13 mouse cellular contexts compared by ENCODE assay signal in the genomic region with DNA sequence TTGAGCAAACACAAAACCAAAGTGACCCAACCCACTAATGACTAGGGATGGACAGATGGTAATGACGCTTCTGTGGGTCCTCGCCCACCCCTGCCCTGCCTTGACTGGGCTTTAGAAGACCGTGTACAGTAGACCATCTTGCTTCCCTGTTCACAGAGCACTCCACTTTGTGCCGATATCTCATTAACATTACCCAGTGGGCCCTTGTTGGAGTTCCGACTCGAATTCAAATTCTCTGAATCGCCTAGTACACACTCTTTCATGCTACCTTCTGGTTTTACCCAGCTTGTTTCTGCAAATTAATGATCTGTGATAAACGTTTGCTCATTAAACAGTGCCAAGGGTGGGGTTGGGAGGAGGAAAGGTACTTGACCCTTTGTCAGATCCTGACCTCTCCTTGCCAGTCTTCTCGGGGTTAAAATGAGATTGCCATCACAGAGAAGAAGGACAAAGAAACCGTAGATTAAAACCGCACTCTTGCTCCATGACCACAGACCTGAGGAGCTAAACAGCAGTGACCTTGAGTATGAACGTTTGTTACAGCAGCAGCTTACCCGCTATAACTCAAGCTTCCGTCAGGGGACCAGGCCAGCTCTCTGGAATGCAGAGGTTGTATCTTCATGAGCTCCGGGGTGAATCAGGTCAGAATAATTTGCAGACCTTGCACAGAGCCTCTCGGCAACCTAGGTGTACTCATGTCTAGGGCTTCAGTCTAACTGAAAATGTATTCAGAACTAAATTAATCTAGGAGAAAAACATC.
A peak's percentile ranks its signal among the peaks of the same experiment; 100 is the strongest.
DNase-seq lines count a peak whose midpoint lies in the region; ATAC-seq and TF ChIP-seq lines count a peak whose summit lies in the region.
"Had no signal": no experiment of that assay in that cellular context is flagged by ENCODE, and none has a peak within 500 bp of the region (broad histone marks: within the 10 kb centered on the region; RNA-seq: fewer than 3 reads in every experiment).

No protein-coding gene starts in this region.

- no peak overlapping the region for H3K4me3 ChIP-seq in embryonic facial prominence, embryonic 11.5 days (ENCODE audit: low read depth, low read length)
- no peak overlapping the region for H3K4me3 ChIP-seq in hindbrain, embryonic 12.5 days
- H3K4me3 ChIP-seq in midbrain, embryonic 14.5 days (replicated peaks; ENCODE audit: low read depth, low read length), result 0 out of 2 replicates have a peak overlapping the region, but pooled peaks have one; percentile 8
- no peak overlapping the region for H3K4me3 ChIP-seq in liver, embryonic 12.5 days
- H3K4me3 ChIP-seq: liver, embryonic 15.5 days had no signal

- no peak overlapping the region; the same call in 1 of the 2 replicates for H3K9ac ChIP-seq in embryonic facial prominence, embryonic 11.5 days (replicated peaks; ENCODE audit: low read length)
- no peak overlapping the region for H3K9ac ChIP-seq in hindbrain, embryonic 12.5 days
- peak overlapping the region; percentile 38; the same call in 1 of the 2 replicates for H3K9ac ChIP-seq in midbrain, embryonic 14.5 days (replicated peaks; ENCODE audit: low read length)
- H3K9ac ChIP-seq in liver, embryonic 12.5 days, result no peak overlapping the region
- H3K9ac ChIP-seq: liver, embryonic 15.5 days had no signal

- WGBS in embryonic facial prominence, embryonic 11.5 days, result 77% methylated on average over 16 of the region's 16 CpGs
- 41% methylated on average over 16 of the region's 16 CpGs for WGBS in hindbrain, embryonic 12.5 days
- WGBS in midbrain, embryonic 14.5 days, result 31% methylated on average over 16 of the region's 16 CpGs
- WGBS in liver, embryonic 12.5 days (ENCODE audit: insufficient replicate concordance), result 62% methylated on average over 16 of the region's 16 CpGs

- DNase-seq in brain, embryonic 14.5 days (ENCODE audit: low read depth), result peak; percentile 52
- no peak for DNase-seq in embryonic facial prominence, embryonic 11.5 days (ENCODE audit: low spot score)
- peak; percentile 65 for DNase-seq in midbrain, embryonic 14.5 days
- no peak for DNase-seq in adrenal gland, adult 2 months
- DNase-seq in layer of hippocampus, adult 9-10 months (ENCODE audit: low spot score), result no peak
- no peak for DNase-seq in layer of hippocampus, postnatal 36 days
- DNase-seq: B cell, adult 2 months; cerebellum, adult 8-10 months; heart, postnatal 10 days; kidney, adult 11 months had no signal

- TF ChIP-seq CTCF in brain, embryonic 14.5 days (IDR thresholded peaks at IDR 0.05; ENCODE audit: borderline replicate concordance, extremely low read depth, insufficient read depth, insufficient read length), result no peak

- TF ChIP-seq POLR2A in brain, embryonic 14.5 days (IDR thresholded peaks at IDR 0.05; ENCODE audit: borderline replicate concordance, extremely low read depth, insufficient read depth, insufficient read length, poor library complexity, severe bottlenecking), result no peak

- ATAC-seq in embryonic facial prominence, embryonic 11.5 days (replicated peaks; ENCODE audit: insufficient number of reproducible peaks, low FRiP score, low TSS enrichment, low read depth), result 0 out of 2 replicates have a peak, but pooled peaks have one; percentile 18
- peak; percentile 62 for ATAC-seq in hindbrain, embryonic 12.5 days (ENCODE audit: low FRiP score)
- peak; percentile 62 for ATAC-seq in midbrain, embryonic 14.5 days (ENCODE audit: low FRiP score, low TSS enrichment)
- no peak for ATAC-seq in liver, embryonic 12.5 days

- H3K4me2 ChIP-seq in embryonic facial prominence, embryonic 11.5 days (ENCODE audit: low read depth, low read length), result no peak overlapping the region
- H3K4me2 ChIP-seq in hindbrain, embryonic 12.5 days (replicated peaks), result peak overlapping the region; percentile 31
- H3K4me2 ChIP-seq in midbrain, embryonic 14.5 days (ENCODE audit: low read length), result peak overlapping the region; percentile 51
- H3K4me2 ChIP-seq in liver, embryonic 12.5 days, result no peak overlapping the region
- H3K4me2 ChIP-seq: liver, embryonic 15.5 days had no signal

- no peaks in the 10 kb centered on the region for H3K4me1 ChIP-seq in embryonic facial prominence, embryonic 11.5 days (ENCODE audit: control insufficient read depth, insufficient read depth, low read length)
- H3K4me1 ChIP-seq in hindbrain, embryonic 12.5 days, result peaks cover 23% of the 10 kb centered on the region
- H3K4me1 ChIP-seq in midbrain, embryonic 14.5 days (ENCODE audit: control insufficient read depth, insufficient read depth, low read length), result peaks cover 36% of the 10 kb centered on the region
- no peaks in the 10 kb centered on the region for H3K4me1 ChIP-seq in liver, embryonic 12.5 days
- H3K4me1 ChIP-seq: liver, embryonic 15.5 days had no signal

- H3K9me3 ChIP-seq in embryonic facial prominence, embryonic 11.5 days (replicated peaks; ENCODE audit: control insufficient read depth, low read length), result no peaks in the 10 kb centered on the region
- no peaks in the 10 kb centered on the region for H3K9me3 ChIP-seq in hindbrain, embryonic 12.5 days (replicated peaks)
- H3K9me3 ChIP-seq in midbrain, embryonic 14.5 days (ENCODE audit: control insufficient read depth, low read length), result no peaks in the 10 kb centered on the region
- no peaks in the 10 kb centered on the region for H3K9me3 ChIP-seq in liver, embryonic 12.5 days (replicated peaks)
- H3K9me3 ChIP-seq: liver, embryonic 15.5 days had no signal

- no peak overlapping the region for H3K27ac ChIP-seq in embryonic facial prominence, embryonic 11.5 days (replicated peaks; ENCODE audit: low read depth, low read length)
- H3K27ac ChIP-seq in hindbrain, embryonic 12.5 days, result peak overlapping the region; percentile 90
- H3K27ac ChIP-seq in midbrain, embryonic 14.5 days (replicated peaks; ENCODE audit: low read depth, low read length), result peak overlapping the region; percentile 96
- H3K27ac ChIP-seq in liver, embryonic 12.5 days, result no peak overlapping the region
- H3K27ac ChIP-seq: liver, embryonic 15.5 days had no signal

- no peaks in the 10 kb centered on the region for H3K36me3 ChIP-seq in embryonic facial prominence, embryonic 11.5 days (replicated peaks; ENCODE audit: control insufficient read depth, insufficient read depth, low read depth, low read length)
- no peaks in the 10 kb centered on the region for H3K36me3 ChIP-seq in hindbrain, embryonic 12.5 days
- H3K36me3 ChIP-seq in midbrain, embryonic 14.5 days (ENCODE audit: control insufficient read depth, insufficient read depth, low read length), result no peaks in the 10 kb centered on the region
- no peaks in the 10 kb centered on the region for H3K36me3 ChIP-seq in liver, embryonic 12.5 days
- H3K36me3 ChIP-seq: liver, embryonic 15.5 days had no signal

- no peaks in the 10 kb centered on the region for H3K27me3 ChIP-seq in embryonic facial prominence, embryonic 11.5 days (ENCODE audit: control insufficient read depth, insufficient read depth, low read length)
- no peaks in the 10 kb centered on the region for H3K27me3 ChIP-seq in hindbrain, embryonic 12.5 days
- H3K27me3 ChIP-seq in midbrain, embryonic 14.5 days (ENCODE audit: control insufficient read depth, insufficient read depth, low read length), result no peaks in the 10 kb centered on the region
- H3K27me3 ChIP-seq in liver, embryonic 12.5 days (replicated peaks), result no peaks in the 10 kb centered on the region
- H3K27me3 ChIP-seq: liver, embryonic 15.5 days had no signal

Comparison
In these comparisons a context has a peak if more than half of its experiments do, and no peak if none do; other contexts are left out.
1. DNase-seq: peak in brain, embryonic 14.5 days (single experiment) and midbrain, embryonic 14.5 days (single experiment); none in embryonic facial prominence, embryonic 11.5 days (single experiment), adrenal gland, adult 2 months (single experiment), layer of hippocampus, adult 9-10 months (single experiment) and layer of hippocampus, postnatal 36 days (0 of 2).
2. H3K27ac ChIP-seq: peak in hindbrain, embryonic 12.5 days (single experiment) and midbrain, embryonic 14.5 days (single experiment); none in embryonic facial prominence, embryonic 11.5 days (single experiment) and liver, embryonic 12.5 days (single experiment).
3. H3K4me2 ChIP-seq: peak in hindbrain, embryonic 12.5 days (single experiment) and midbrain, embryonic 14.5 days (single experiment); none in embryonic facial prominence, embryonic 11.5 days (single experiment) and liver, embryonic 12.5 days (single experiment).